Mouse (Mus musculus) forebrain, embryonic 12.5 days (tissue): ENCODE measurements around the gene Lin37. TPM values are rescaled to one million over a fixed set of nuclear protein-coding genes. Genes with fewer than 3 reads are reported as not detected.

Experiments used
- ATAC-seq: fragments of 200-750 bp; cut with Nextera tagmentation; 2 replicates; pipeline ENCODE4 v1.8.0; 2017; ENCODE audit warnings: moderate TSS enrichment; ENCODE audit not compliant: low FRiP score
- H3K27ac ChIP-seq: fragments of 300-500 bp; sonication (generic); 2 replicates; pipeline ENCODE4 v1.5.1; 2016; ENCODE audit warnings: mild to moderate bottlenecking
- H3K27me3 ChIP-seq: fragments of 300-500 bp; sonication (generic); 2 replicates; pipeline ENCODE4 v1.6.1; 2016; ENCODE audit warnings: mild to moderate bottlenecking
- H3K36me3 ChIP-seq: fragments of 300-500 bp; sonication (generic); replicated peaks from 2 replicates; pipeline ENCODE4 v1.6.1; 2016; ENCODE audit warnings: mild to moderate bottlenecking
- H3K4me1 ChIP-seq: fragments of 300-500 bp; sonication (generic); 2 replicates; pipeline ENCODE4 v1.6.1; 2016
- H3K4me2 ChIP-seq: fragments of 300-500 bp; sonication (generic); 2 replicates; pipeline ENCODE4 v1.6.1; 2016; ENCODE audit warnings: mild to moderate bottlenecking, moderate library complexity
- H3K4me3 ChIP-seq: fragments of 300-500 bp; sonication (generic); replicated peaks from 2 replicates; pipeline ENCODE4 v1.5.1; 2016; ENCODE audit warnings: mild to moderate bottlenecking
- H3K9ac ChIP-seq: fragments of 300-500 bp; sonication (generic); 2 replicates; pipeline ENCODE4 v1.6.1; 2016; ENCODE audit warnings: mild to moderate bottlenecking
- H3K9me3 ChIP-seq: fragments of 300-500 bp; sonication (generic); 2 replicates; pipeline ENCODE4 v1.6.1; 2016
- WGBS: fragments of 180-500 bp; shearing (Covaris S2); methylation state at CpG from one replicate; pipeline ENCODE4 v1.1.7; 2016; 5-methylcytosine and 5-hydroxymethylcytosine counted together
- polyA plus RNA-seq: library from polyadenylated mRNA; unstranded; fragments of >200 nt; fragmentation: Nextera tagmentation; extraction: Ambion mirVana; gene quantifications from 2 replicates; pipeline ENCODE4 v1.2.1, GENCODE M21; 2016

Lin37 gene
- polyA plus RNA-seq, 1 experiment from 2014 or later, result 51.7 TPM

GRCm38 (mm10) chr7:30581547-30581946 is 21.9 kb upstream of the Lin37 start:
- Histone ChIP-seq H3K27ac (no peak overlapping the region), H3K9me3 (no peaks in the 10 kb centered on the region), H3K4me2 (no peak overlapping the region), H3K9ac (no peak overlapping the region), H3K27me3 (no peaks in the 10 kb centered on the region), H3K4me3 (no peak overlapping the region), H3K4me1 (peaks cover 5% of the 10 kb centered on the region), H3K36me3 (peaks cover 99% of the 10 kb centered on the region)
- WGBS, result 97% methylated on average over 16 of the region's 16 CpGs
- ATAC-seq, result no peak

DNA sequence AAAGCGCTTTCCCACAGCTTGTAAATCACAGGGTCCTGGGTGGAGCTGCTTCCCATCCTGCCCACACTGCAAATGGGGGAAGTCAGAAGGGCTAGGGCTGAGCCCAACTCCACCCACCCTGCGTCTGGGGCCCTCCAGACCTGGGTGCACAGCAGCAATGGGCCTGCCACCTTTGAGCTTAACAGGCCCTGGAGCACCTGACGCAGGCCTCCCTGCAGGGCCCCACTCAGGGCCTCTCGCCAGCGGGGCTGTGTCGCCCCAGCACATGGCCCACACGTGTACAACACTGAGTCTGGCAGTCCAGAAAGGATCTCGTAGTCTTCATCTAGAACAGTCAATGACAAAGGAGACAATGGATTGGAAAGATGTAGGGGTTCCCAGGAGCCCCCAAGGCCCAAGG is 20.3 kb upstream of the Lin37 start:
- no peak for ATAC-seq
- Histone ChIP-seq H3K9ac (no peak overlapping the region), H3K27me3 (no peaks in the 10 kb centered on the region), H3K4me3 (no peak overlapping the region), H3K4me2 (no peak overlapping the region), H3K27ac (no peak overlapping the region), H3K9me3 (no peaks in the 10 kb centered on the region), H3K36me3 (peaks cover 99% of the 10 kb centered on the region), H3K4me1 (no peaks in the 10 kb centered on the region)
- 94% methylated on average over 8 of the region's 8 CpGs for WGBS

DNA sequence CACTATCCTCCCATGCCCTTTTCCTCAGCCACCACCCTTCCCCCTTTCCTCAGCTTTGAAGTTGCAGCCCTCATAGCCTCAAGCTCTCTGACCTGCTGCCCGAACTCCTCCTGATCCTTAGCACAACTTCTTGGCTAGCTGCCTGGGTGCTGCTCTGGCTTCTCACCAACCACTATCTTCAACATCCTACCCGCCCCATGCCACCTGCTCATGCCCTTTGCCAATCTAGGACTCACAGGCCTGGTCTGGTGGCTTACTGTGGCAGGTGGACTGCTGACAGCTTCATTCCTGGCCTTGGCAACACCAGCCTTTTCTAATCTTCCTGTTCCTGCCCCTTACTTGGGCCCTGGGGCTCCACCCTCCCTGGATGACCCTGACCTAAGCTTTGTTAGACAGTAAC is 13.3 kb upstream of the Lin37 start:
- no peaks in the 10 kb centered on the region; the same call in 1 of the 2 replicates for H3K4me1 ChIP-seq
- ATAC-seq, result no peak
- 85% methylated on average over 2 of the region's 2 CpGs for WGBS
- no peaks in the 10 kb centered on the region for H3K9me3 ChIP-seq
- no peak overlapping the region for H3K9ac ChIP-seq
- H3K36me3 ChIP-seq, result peaks cover 97% of the 10 kb centered on the region
- H3K4me2 ChIP-seq, result no peak overlapping the region
- H3K27ac ChIP-seq, result no peak overlapping the region
- no peak overlapping the region for H3K4me3 ChIP-seq
- no peaks in the 10 kb centered on the region for H3K27me3 ChIP-seq

DNA sequence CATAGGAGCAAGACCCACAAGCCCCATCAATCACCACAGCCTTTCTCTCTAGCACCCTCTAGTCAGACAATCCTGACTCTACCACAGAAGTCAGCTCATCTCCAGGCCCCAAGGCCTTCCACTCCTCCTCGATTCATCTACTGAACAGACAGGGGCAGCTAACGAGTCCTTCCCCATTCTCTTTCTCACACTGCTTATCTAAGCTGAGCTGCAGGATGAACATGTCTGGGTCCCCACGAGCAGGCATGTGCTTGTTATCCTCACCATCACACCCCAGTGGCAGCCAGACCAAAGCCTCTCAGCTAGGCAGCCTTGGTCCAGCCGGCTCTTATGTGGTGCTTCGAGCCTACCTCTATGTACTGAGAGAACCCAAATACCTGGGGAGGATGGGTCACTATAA is 12.8 kb upstream of the Lin37 start:
- Histone ChIP-seq H3K4me1 (no peaks in the 10 kb centered on the region; the same call in 1 of the 2 replicates), H3K9me3 (no peaks in the 10 kb centered on the region), H3K4me2 (no peak overlapping the region), H3K36me3 (peaks cover 95% of the 10 kb centered on the region), H3K4me3 (no peak overlapping the region), H3K27ac (no peak overlapping the region), H3K9ac (no peak overlapping the region), H3K27me3 (no peaks in the 10 kb centered on the region)
- WGBS, result 89% methylated on average over 5 of the region's 5 CpGs
- ATAC-seq, result no peak

- H3K4me3 ChIP-seq, result no peak overlapping the region
- no peak overlapping the region for H3K4me2 ChIP-seq
- no peaks in the 10 kb centered on the region for H3K27me3 ChIP-seq
- H3K36me3 ChIP-seq, result peaks cover 68% of the 10 kb centered on the region
- H3K27ac ChIP-seq, result no peak overlapping the region
- H3K9ac ChIP-seq, result no peak overlapping the region
- no peaks in the 10 kb centered on the region for H3K9me3 ChIP-seq
- no peak for ATAC-seq
- H3K4me1 ChIP-seq, result peaks cover 8% of the 10 kb centered on the region
- WGBS, result 93% methylated on average over 11 of the region's 11 CpGs
Measured at GRCm38 (mm10) chr7:30567555-30567954, 7.9 kb upstream of the Lin37 start.

GRCm38 (mm10) chr7:30566033-30566432 is 6.4 kb upstream of the Lin37 start:
- H3K4me1 ChIP-seq, result peaks cover 14% of the 10 kb centered on the region
- no peak overlapping the region for H3K27ac ChIP-seq
- no peaks in the 10 kb centered on the region for H3K9me3 ChIP-seq
- H3K4me2 ChIP-seq, result no peak overlapping the region
- no peaks in the 10 kb centered on the region for H3K27me3 ChIP-seq
- no peak overlapping the region for H3K9ac ChIP-seq
- no peak for ATAC-seq
- 89% methylated on average over 9 of the region's 9 CpGs for WGBS
- no peak overlapping the region for H3K4me3 ChIP-seq
- peaks cover 55% of the 10 kb centered on the region for H3K36me3 ChIP-seq

GRCm38 (mm10) chr7:30564970-30565571 is 5.4 kb upstream of the Lin37 start, which contains the start of gene Igflr1:
Igflr1 (plus strand) TSS chr7:30565427.
- Histone ChIP-seq H3K36me3 (peaks cover 46% of the 10 kb centered on the region), H3K9ac (no peak within 1 kb of the TSS), H3K4me1 (peaks cover 17% of the 10 kb centered on the region), H3K9me3 (no peaks in the 10 kb centered on the region), H3K4me2 (no peak within 1 kb of the TSS), H3K27me3 (no peaks in the 10 kb centered on the region), H3K27ac (no peak within 1 kb of the TSS), H3K4me3 (peak within 1 kb of the TSS; percentile 77; the same call in 1 of the 2 replicates)
- 96% methylated on average over 12 of the region's 12 CpGs for WGBS
- ATAC-seq, result no peak

- peak overlapping the region; percentile 94; the same call in 1 of the 2 replicates for H3K27ac ChIP-seq
Measured at GRCm38 (mm10) chr7:30563906-30564280, 4.3 kb upstream of the Lin37 start.

DNA sequence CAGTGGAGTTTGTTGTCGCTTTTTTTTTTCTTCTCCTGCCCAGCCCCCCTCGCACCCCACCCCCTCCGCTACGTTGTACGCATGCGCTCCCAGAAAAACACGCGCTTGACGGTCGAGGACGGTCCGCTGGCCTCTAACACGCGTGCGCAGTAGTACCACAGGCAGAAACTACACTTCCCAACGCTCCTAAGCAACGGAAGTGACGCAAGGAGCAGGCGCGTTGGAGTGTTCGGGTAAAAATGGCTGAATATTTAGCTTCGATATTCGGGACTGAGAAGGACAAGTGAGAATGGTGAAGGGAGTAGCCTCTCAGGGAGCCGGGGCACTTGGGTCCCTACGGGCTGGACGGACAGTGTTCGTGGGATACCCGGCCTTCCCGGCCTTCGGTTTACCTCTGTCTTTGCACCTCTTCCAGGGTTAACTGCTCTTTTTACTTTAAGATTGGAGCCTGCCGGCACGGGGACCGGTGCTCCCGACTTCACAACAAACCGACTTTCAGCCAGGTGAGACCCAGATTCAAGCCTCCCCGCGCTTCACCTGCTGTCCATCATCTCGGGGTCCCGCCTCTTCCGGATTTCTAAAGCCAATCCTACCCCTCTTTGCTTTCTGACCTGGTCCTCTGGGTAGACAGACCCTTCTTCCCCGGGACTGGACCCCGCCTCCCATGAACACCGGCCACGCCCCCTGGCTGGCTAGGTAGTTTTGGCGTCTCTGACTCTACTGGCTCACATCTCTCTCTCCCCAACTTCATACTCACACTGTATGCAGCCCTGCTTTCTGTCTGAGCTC is 3.7 kb upstream of the Lin37 start, which contains the start of the genes U2af1l4, Gm49396 and Psenen:
U2af1l4 (plus strand) TSS at position 185 of the 789 bp plus-strand sequence.
Gm49396 (plus strand) TSS at position 228 of the 789 bp plus-strand sequence.
Psenen (minus strand) TSS at position 511 of the 789 bp plus-strand sequence.
- Histone ChIP-seq H3K4me3 (peak within 1 kb of the TSS; percentile 77), H3K9ac (peak within 1 kb of the TSS; percentile 80), H3K27ac (peak within 1 kb of the TSS; percentile 94), H3K9me3 (no peaks in the 10 kb centered on the region), H3K4me2 (peak within 1 kb of the TSS; percentile 87), H3K36me3 (peaks cover 28% of the 10 kb centered on the region), H3K27me3 (no peaks in the 10 kb centered on the region), H3K4me1 (peaks cover 28% of the 10 kb centered on the region)
- under 1% methylated on average over 45 of the region's 45 CpGs for WGBS
- ATAC-seq, result peak; percentile 88

More at GRCm38 (mm10) chr7:30563906-30564280, 4.3 kb upstream of the Lin37 start:
- no peak for ATAC-seq
- Histone ChIP-seq H3K36me3 (peaks cover 34% of the 10 kb centered on the region), H3K27me3 (no peaks in the 10 kb centered on the region), H3K4me1 (peaks cover 22% of the 10 kb centered on the region), H3K4me2 (peak overlapping the region; percentile 87), H3K9me3 (no peaks in the 10 kb centered on the region), H3K9ac (peak overlapping the region; percentile 80), H3K4me3 (peak overlapping the region; percentile 77)
- WGBS, result 36% methylated on average over 6 of the region's 6 CpGs

- WGBS, result 2% methylated on average over 27 of the region's 27 CpGs
- H3K27me3 ChIP-seq, result no peaks in the 10 kb centered on the region
- no peaks in the 10 kb centered on the region for H3K9me3 ChIP-seq
- peak overlapping the region; percentile 80 for H3K9ac ChIP-seq
- peak overlapping the region; percentile 94 for H3K27ac ChIP-seq
- peaks cover 33% of the 10 kb centered on the region for H3K4me1 ChIP-seq
- peak overlapping the region; percentile 77 for H3K4me3 ChIP-seq
- H3K36me3 ChIP-seq, result peaks cover 29% of the 10 kb centered on the region
- ATAC-seq, result no peak
- H3K4me2 ChIP-seq, result peak overlapping the region; percentile 87
Measured at GRCm38 (mm10) chr7:30562526-30563116, 3.0 kb upstream of the Lin37 start.

GRCm38 (mm10) chr7:30560296-30560695 is 658 bp upstream of the Lin37 start:
- ATAC-seq, result no peak
- Histone ChIP-seq H3K4me3 (no peak overlapping the region), H3K27me3 (no peaks in the 10 kb centered on the region), H3K9ac (no peak overlapping the region), H3K36me3 (peaks cover 29% of the 10 kb centered on the region), H3K27ac (0 out of 2 replicates have a peak overlapping the region, but pooled peaks have one; percentile 14), H3K4me1 (peaks cover 34% of the 10 kb centered on the region), H3K4me2 (peak overlapping the region; percentile 94; the same call in 1 of the 2 replicates), H3K9me3 (no peaks in the 10 kb centered on the region)
- 80% methylated on average over 2 of the region's 2 CpGs for WGBS
